Mouse (Mus musculus): ENCODE data around the gene Samd10. TPM values are rescaled to one million over a fixed set of nuclear protein-coding genes. Genes with fewer than 3 reads are reported as not detected.

Gene Samd10
- 24.9 and 25.5 TPM in 2 replicates for polyA plus RNA-seq (2016; fragmentation: Nextera tagmentation; extraction: Ambion mirVana)

GRCm38 (mm10) chr2:181598454-181599351, at the start of gene Samd10:
Samd10 (minus strand) TSS chr2:181599212.
- H3K27me3 ChIP-seq (replicated peaks; ENCODE audit: low read depth, poor library complexity, severe bottlenecking) = peaks cover 35% of the 10 kb centered on the region
- peak; percentile 79 for DNase-seq (ENCODE audit: low spot score)
- H3K27ac ChIP-seq (replicated peaks) = peak within 1 kb of the TSS; percentile 90
- peak within 1 kb of the TSS; percentile 88 for H3K4me3 ChIP-seq
- peaks cover 39% of the 10 kb centered on the region for H3K4me1 ChIP-seq
- no peaks in the 10 kb centered on the region for H3K9me3 ChIP-seq
- 1% methylated on average over 71 of the region's 71 CpGs for WGBS
- H3K36me3 ChIP-seq (replicated peaks) = peaks cover 4% of the 10 kb centered on the region; the same call in 1 of the 2 replicates

- Histone ChIP-seq H3K4me3 (no peak overlapping the region), H3K4me1 (no peaks in the 10 kb centered on the region), H3K36me3 (replicated peaks) (peaks cover 98% of the 10 kb centered on the region), H3K27ac (replicated peaks) (no peak overlapping the region), H3K9me3 (no peaks in the 10 kb centered on the region), H3K27me3 (replicated peaks; ENCODE audit: low read depth, poor library complexity, severe bottlenecking) (no peaks in the 10 kb centered on the region)
- 95% methylated on average over 6 of the region's 6 CpGs for WGBS
- no peak for DNase-seq (ENCODE audit: low spot score)
Measured at GRCm38 (mm10) chr2:181646626-181647472, 47.8 kb upstream of the Samd10 start.

- H3K36me3 ChIP-seq (replicated peaks) = peaks cover 98% of the 10 kb centered on the region
- H3K9me3 ChIP-seq = no peaks in the 10 kb centered on the region
- WGBS = 83% methylated on average over 3 of the region's 3 CpGs
- H3K4me1 ChIP-seq = no peaks in the 10 kb centered on the region
- no peaks in the 10 kb centered on the region for H3K27me3 ChIP-seq (replicated peaks; ENCODE audit: low read depth, poor library complexity, severe bottlenecking)
- no peak overlapping the region for H3K27ac ChIP-seq (replicated peaks)
- no peak overlapping the region for H3K4me3 ChIP-seq
- DNase-seq (ENCODE audit: low spot score) = no peak
Measured at GRCm38 (mm10) chr2:181645666-181646065, 46.7 kb upstream of the Samd10 start.

GRCm38 (mm10) chr2:181644361-181644760, 45.3 kb upstream of the Samd10 start:
- no peak overlapping the region for H3K4me3 ChIP-seq
- DNase-seq (ENCODE audit: low spot score) = peak; percentile 64
- no peaks in the 10 kb centered on the region for H3K4me1 ChIP-seq
- peaks cover 98% of the 10 kb centered on the region for H3K36me3 ChIP-seq (replicated peaks)
- no peaks in the 10 kb centered on the region for H3K9me3 ChIP-seq
- H3K27ac ChIP-seq (replicated peaks) = no peak overlapping the region
- no peaks in the 10 kb centered on the region for H3K27me3 ChIP-seq (replicated peaks; ENCODE audit: low read depth, poor library complexity, severe bottlenecking)
- WGBS = 89% methylated on average over 2 of the region's 2 CpGs

GRCm38 (mm10) chr2:181635865-181636264, 36.9 kb upstream of the Samd10 start:
- WGBS = 85% methylated on average over 3 of the region's 3 CpGs
- no peaks in the 10 kb centered on the region for H3K4me1 ChIP-seq
- H3K36me3 ChIP-seq (replicated peaks) = peaks cover 93% of the 10 kb centered on the region
- no peaks in the 10 kb centered on the region for H3K27me3 ChIP-seq (replicated peaks; ENCODE audit: low read depth, poor library complexity, severe bottlenecking)
- no peak overlapping the region for H3K4me3 ChIP-seq
- no peaks in the 10 kb centered on the region for H3K9me3 ChIP-seq
- no peak for DNase-seq (ENCODE audit: low spot score)
- no peak overlapping the region for H3K27ac ChIP-seq (replicated peaks)

- no peaks in the 10 kb centered on the region for H3K4me1 ChIP-seq
- no peaks in the 10 kb centered on the region for H3K9me3 ChIP-seq
- H3K36me3 ChIP-seq (replicated peaks) = peaks cover 89% of the 10 kb centered on the region
- H3K4me3 ChIP-seq = no peak overlapping the region
- DNase-seq (ENCODE audit: low spot score) = no peak
- no peak overlapping the region for H3K27ac ChIP-seq (replicated peaks)
- 96% methylated on average over 6 of the region's 6 CpGs for WGBS
- no peaks in the 10 kb centered on the region for H3K27me3 ChIP-seq (replicated peaks; ENCODE audit: low read depth, poor library complexity, severe bottlenecking)
Measured at GRCm38 (mm10) chr2:181632624-181633023, 33.6 kb upstream of the Samd10 start.

- H3K4me1 ChIP-seq = no peaks in the 10 kb centered on the region
- H3K36me3 ChIP-seq (replicated peaks) = peaks cover 83% of the 10 kb centered on the region
- no peaks in the 10 kb centered on the region for H3K27me3 ChIP-seq (replicated peaks; ENCODE audit: low read depth, poor library complexity, severe bottlenecking)
- H3K27ac ChIP-seq (replicated peaks) = no peak overlapping the region
- H3K4me3 ChIP-seq = no peak overlapping the region
- H3K9me3 ChIP-seq = no peaks in the 10 kb centered on the region
- DNase-seq (ENCODE audit: low spot score) = no peak
Measured at GRCm38 (mm10) chr2:181628471-181628870, 29.5 kb upstream of the Samd10 start.

GRCm38 (mm10) chr2:181623401-181623800, 24.4 kb upstream of the Samd10 start:
- Histone ChIP-seq H3K27ac (replicated peaks) (no peak overlapping the region), H3K4me1 (no peaks in the 10 kb centered on the region), H3K27me3 (replicated peaks; ENCODE audit: low read depth, poor library complexity, severe bottlenecking) (no peaks in the 10 kb centered on the region), H3K9me3 (no peaks in the 10 kb centered on the region), H3K4me3 (no peak overlapping the region), H3K36me3 (replicated peaks) (peaks cover 84% of the 10 kb centered on the region)
- DNase-seq (ENCODE audit: low spot score) = no peak

- Histone ChIP-seq H3K4me3 (no peak overlapping the region), H3K27ac (replicated peaks) (no peak overlapping the region), H3K9me3 (no peaks in the 10 kb centered on the region), H3K36me3 (replicated peaks) (peaks cover 82% of the 10 kb centered on the region), H3K27me3 (replicated peaks; ENCODE audit: low read depth, poor library complexity, severe bottlenecking) (no peaks in the 10 kb centered on the region), H3K4me1 (no peaks in the 10 kb centered on the region)
- DNase-seq (ENCODE audit: low spot score) = no peak
- WGBS = 85% methylated on average over 5 of the region's 5 CpGs
Measured at GRCm38 (mm10) chr2:181618761-181619495, 19.9 kb upstream of the Samd10 start.

- Histone ChIP-seq H3K4me3 (peak overlapping the region; percentile 80), H3K36me3 (replicated peaks) (peaks cover 6% of the 10 kb centered on the region; the same call in 1 of the 2 replicates), H3K27ac (replicated peaks) (no peak overlapping the region), H3K9me3 (no peaks in the 10 kb centered on the region), H3K4me1 (peaks cover 39% of the 10 kb centered on the region), H3K27me3 (replicated peaks; ENCODE audit: low read depth, poor library complexity, severe bottlenecking) (peaks cover 26% of the 10 kb centered on the region)
- WGBS = 77% methylated on average over 4 of the region's 4 CpGs
- DNase-seq (ENCODE audit: low spot score) = no peak
Measured at GRCm38 (mm10) chr2:181602367-181602766, 3.4 kb upstream of the Samd10 start.

- Histone ChIP-seq H3K4me3 (peak overlapping the region; percentile 80), H3K27ac (replicated peaks) (peak overlapping the region; percentile 88), H3K36me3 (replicated peaks) (0 out of 2 replicates have a peak, but pooled peaks cover 5% of the 10 kb centered on the region), H3K9me3 (no peaks in the 10 kb centered on the region), H3K27me3 (replicated peaks; ENCODE audit: low read depth, poor library complexity, severe bottlenecking) (peaks cover 30% of the 10 kb centered on the region), H3K4me1 (peaks cover 39% of the 10 kb centered on the region)
- no peak for DNase-seq (ENCODE audit: low spot score)
- WGBS = 28% methylated on average over 10 of the region's 10 CpGs
Measured at GRCm38 (mm10) chr2:181601751-181602145, 2.7 kb upstream of the Samd10 start.
